ENCODE assay signal across 8 mouse cellular contexts in the genomic region with DNA sequence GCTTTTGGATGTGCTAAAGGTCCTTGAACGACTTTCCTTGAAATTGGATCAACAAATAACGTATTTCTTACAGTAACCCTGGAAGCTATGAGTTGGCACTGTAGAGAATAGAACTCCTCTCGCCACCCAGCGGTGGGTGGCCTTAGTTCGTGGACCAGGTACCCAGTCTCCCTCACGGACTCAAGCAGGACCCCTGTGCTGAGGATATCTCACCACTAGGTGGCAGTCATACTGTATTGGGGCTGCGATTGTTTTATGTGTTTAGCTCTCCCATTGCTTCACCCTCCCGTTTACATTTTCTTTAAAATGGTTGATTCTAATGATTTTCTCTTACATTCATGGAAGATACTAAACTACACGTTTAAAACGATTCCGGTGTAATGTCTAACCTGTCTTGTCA. TPM values are rescaled to one million over a fixed set of nuclear protein-coding genes. Genes with fewer than 3 reads are reported as not detected.
A peak's percentile ranks its signal among the peaks of the same experiment; 100 is the strongest.
DNase-seq lines count a peak whose midpoint lies in the region; ATAC-seq and TF ChIP-seq lines count a peak whose summit lies in the region.

No protein-coding gene starts in this region.

- TF ChIP-seq CTCF in kidney, adult 2 months (conservative IDR thresholded peaks at IDR 0.05; ENCODE audit: insufficient read depth, insufficient read length, low read depth, low read length) = peak; percentile 97

- peak; percentile 78 for DNase-seq in neural tube, embryonic 10.5 days (ENCODE audit: extremely low spot score, low spot score)
- peak; percentile 88 to 92 for DNase-seq in heart, adult 18-20 months
- peak; percentile 91 for DNase-seq in kidney, adult 2 months
- DNase-seq in limb, embryonic 11.5 days (ENCODE audit: low spot score) = peak; percentile 87
- peak; percentile 78 to 89 for DNase-seq in spleen, postnatal 10 days (ENCODE audit: low spot score in 2 of 2)

- no peaks in the 10 kb centered on the region for H3K4me1 ChIP-seq in neural tube, embryonic 15.5 days
- H3K4me1 ChIP-seq in embryonic facial prominence, embryonic 12.5 days = no peaks in the 10 kb centered on the region; the same call in 1 of the 2 replicates
- no peaks in the 10 kb centered on the region for H3K4me1 ChIP-seq in kidney, adult 2 months (ENCODE audit: control insufficient read depth, insufficient read depth, low read length)
- no peaks in the 10 kb centered on the region for H3K4me1 ChIP-seq in limb, embryonic 11.5 days (ENCODE audit: control insufficient read depth, insufficient read depth, low read length)
- H3K4me1 ChIP-seq in midbrain, embryonic 15.5 days = no peaks in the 10 kb centered on the region

- H3K4me2 ChIP-seq in neural tube, embryonic 15.5 days = no peak overlapping the region
- no peak overlapping the region for H3K4me2 ChIP-seq in embryonic facial prominence, embryonic 12.5 days (replicated peaks)
- no peak overlapping the region for H3K4me2 ChIP-seq in limb, embryonic 11.5 days (ENCODE audit: low read depth, severe bottlenecking)
- H3K4me2 ChIP-seq in midbrain, embryonic 15.5 days = no peak overlapping the region

- H3K27me3 ChIP-seq in neural tube, embryonic 15.5 days (replicated peaks) = no peaks in the 10 kb centered on the region
- no peaks in the 10 kb centered on the region; the same call in 1 of the 2 replicates for H3K27me3 ChIP-seq in embryonic facial prominence, embryonic 12.5 days
- no peaks in the 10 kb centered on the region for H3K27me3 ChIP-seq in kidney, adult 2 months (replicated peaks; ENCODE audit: control insufficient read depth, insufficient read depth, low read length)
- no peaks in the 10 kb centered on the region for H3K27me3 ChIP-seq in limb, embryonic 11.5 days (ENCODE audit: control insufficient read depth, insufficient read depth, low read length)
- no peaks in the 10 kb centered on the region for H3K27me3 ChIP-seq in midbrain, embryonic 15.5 days (replicated peaks)

- no peak overlapping the region for H3K4me3 ChIP-seq in neural tube, embryonic 15.5 days (replicated peaks)
- no peak overlapping the region for H3K4me3 ChIP-seq in embryonic facial prominence, embryonic 12.5 days
- H3K4me3 ChIP-seq in kidney, adult 2 months (ENCODE audit: insufficient read depth, low read depth, low read length) = no peak overlapping the region
- H3K4me3 ChIP-seq in limb, embryonic 11.5 days (ENCODE audit: low read depth, low read length) = no peak overlapping the region
- H3K4me3 ChIP-seq in midbrain, embryonic 15.5 days = no peak overlapping the region

- ATAC-seq in neural tube, embryonic 15.5 days (ENCODE audit: low FRiP score) = no peak
- ATAC-seq in embryonic facial prominence, embryonic 12.5 days (ENCODE audit: insufficient number of reproducible peaks, insufficient read depth, low FRiP score, low TSS enrichment) = peak; percentile 70; the same call in 1 of the 2 replicates
- ATAC-seq in limb, embryonic 11.5 days (ENCODE audit: insufficient number of reproducible peaks, low FRiP score, low TSS enrichment, low read depth) = peak; percentile 71
- ATAC-seq in midbrain, embryonic 15.5 days (replicated peaks) = 0 out of 2 replicates have a peak, but pooled peaks have one; percentile 33

- H3K9me3 ChIP-seq in neural tube, embryonic 15.5 days (replicated peaks) = no peaks in the 10 kb centered on the region
- H3K9me3 ChIP-seq in embryonic facial prominence, embryonic 12.5 days = no peaks in the 10 kb centered on the region
- no peaks in the 10 kb centered on the region for H3K9me3 ChIP-seq in limb, embryonic 11.5 days (ENCODE audit: control insufficient read depth, low read length)
- H3K9me3 ChIP-seq in midbrain, embryonic 15.5 days = no peaks in the 10 kb centered on the region

- TF ChIP-seq POLR2A in kidney, adult 2 months (IDR thresholded peaks at IDR 0.05; ENCODE audit: low read depth, low read length) = no peak

- H3K9ac ChIP-seq in neural tube, embryonic 15.5 days (replicated peaks) = no peak overlapping the region
- H3K9ac ChIP-seq in embryonic facial prominence, embryonic 12.5 days = no peak overlapping the region
- H3K9ac ChIP-seq in limb, embryonic 11.5 days (ENCODE audit: low read length) = no peak overlapping the region
- H3K9ac ChIP-seq in midbrain, embryonic 15.5 days = no peak overlapping the region

- WGBS in neural tube, embryonic 15.5 days = 14% methylated on average over 11 of the region's 11 CpGs
- 10% methylated on average over 11 of the region's 11 CpGs for WGBS in embryonic facial prominence, embryonic 12.5 days
- 14% methylated on average over 11 of the region's 11 CpGs for WGBS in kidney, adult 2 months
- 17% methylated on average over 11 of the region's 11 CpGs for WGBS in limb, embryonic 11.5 days
- 19% methylated on average over 11 of the region's 11 CpGs for WGBS in midbrain, embryonic 15.5 days

- H3K27ac ChIP-seq in neural tube, embryonic 15.5 days (replicated peaks) = no peak overlapping the region
- H3K27ac ChIP-seq in embryonic facial prominence, embryonic 12.5 days = no peak overlapping the region
- no peak overlapping the region for H3K27ac ChIP-seq in kidney, adult 2 months (ENCODE audit: insufficient read depth, low read depth, low read length)
- H3K27ac ChIP-seq in limb, embryonic 11.5 days (replicated peaks; ENCODE audit: low read depth, low read length) = no peak overlapping the region
- no peak overlapping the region for H3K27ac ChIP-seq in midbrain, embryonic 15.5 days

- no peaks in the 10 kb centered on the region for H3K36me3 ChIP-seq in neural tube, embryonic 15.5 days
- no peaks in the 10 kb centered on the region for H3K36me3 ChIP-seq in embryonic facial prominence, embryonic 12.5 days
- H3K36me3 ChIP-seq in kidney, adult 2 months (ENCODE audit: control insufficient read depth, insufficient read depth, low read length) = no peaks in the 10 kb centered on the region
- H3K36me3 ChIP-seq in limb, embryonic 11.5 days (ENCODE audit: control insufficient read depth, insufficient read depth, low read length) = no peaks in the 10 kb centered on the region
- no peaks in the 10 kb centered on the region for H3K36me3 ChIP-seq in midbrain, embryonic 15.5 days (replicated peaks)

RNA-seq across cellular contexts. Expression of gene Dapp1, which starts 9.8 kb away (rescaled TPM):
- polyA plus RNA-seq in neural tube, embryonic 15.5 days (2015; fragmentation: Nextera tagmentation; extraction: Ambion mirVana) = 1.5 and 7.7 TPM in 2 replicates
- 3.9 and 4.1 TPM in 2 replicates for polyA plus RNA-seq in embryonic facial prominence, embryonic 12.5 days (2016; fragmentation: Nextera tagmentation; extraction: Ambion mirVana)
- 1 to 10 TPM; 5.4 to 9.7 TPM for total RNA-seq in heart, adult 18-20 months (2021)
- polyA plus RNA-seq in kidney, adult 2 months (2012; rRNA removed) = 1.7 and 2.3 TPM in 2 replicates
- 3.0 and 4.2 TPM in 2 replicates for polyA plus RNA-seq in limb, embryonic 11.5 days (2014; fragmentation: Nextera tagmentation; extraction: Ambion mirVana)
- 1.0 and 1.4 TPM in 2 replicates for polyA plus RNA-seq in midbrain, embryonic 15.5 days (2015; fragmentation: Nextera tagmentation; extraction: Ambion mirVana)
